In genomic region chr12:99864613-99865012, GRCm38 (mm10) we compare ENCODE assay signal across 28 mouse cellular contexts.
"Had no signal": no experiment of that assay in that cellular context is flagged by ENCODE, and none has a peak within 500 bp of the region (broad histone marks: within the 10 kb centered on the region; RNA-seq: fewer than 3 reads in every experiment).

No protein-coding gene starts in this region.

- DNase-seq: cerebellum, adult 2 months; cerebellum, adult 8-10 months; cerebellum, adult 9-10 months; cerebellum, adult 9-11 months; cerebellum, postnatal 10 days; cerebellum, postnatal 14 days; cerebellum, postnatal 25 days; cerebellum, postnatal 36 days; embryo, embryonic 11 days; forebrain, postnatal 0 days; gastrocnemius, adult 2 months; gastrocnemius, postnatal 10 days; gastrocnemius, postnatal 14 days; gastrocnemius, postnatal 25 days; gastrocnemius, postnatal 36 days; heart, adult 18-20 months; heart, adult 2 months had no signal

- H3K4me2 ChIP-seq: embryonic facial prominence, embryonic 12.5 days; embryonic facial prominence, embryonic 13.5 days; embryonic facial prominence, embryonic 15.5 days; forebrain, embryonic 12.5 days; forebrain, embryonic 13.5 days; forebrain, embryonic 15.5 days had no signal

- H3K9ac ChIP-seq: embryonic facial prominence, embryonic 12.5 days; embryonic facial prominence, embryonic 13.5 days; embryonic facial prominence, embryonic 15.5 days; forebrain, embryonic 12.5 days; forebrain, embryonic 13.5 days; forebrain, embryonic 15.5 days; forebrain, postnatal 0 days had no signal

- H3K4me1 ChIP-seq: embryonic facial prominence, embryonic 10.5 days; embryonic facial prominence, embryonic 12.5 days; embryonic facial prominence, embryonic 13.5 days; embryonic facial prominence, embryonic 15.5 days; forebrain, embryonic 10.5 days had no signal

- ATAC-seq: forebrain, embryonic 13.5 days; forebrain, embryonic 14.5 days; forebrain, embryonic 15.5 days; forebrain, embryonic 16.5 days; forebrain, postnatal 0 days had no signal

- H3K36me3 ChIP-seq: embryonic facial prominence, embryonic 10.5 days; embryonic facial prominence, embryonic 12.5 days; embryonic facial prominence, embryonic 13.5 days; embryonic facial prominence, embryonic 15.5 days; forebrain, embryonic 12.5 days; forebrain, embryonic 15.5 days had no signal

- H3K27me3 ChIP-seq: embryonic facial prominence, embryonic 12.5 days; embryonic facial prominence, embryonic 13.5 days; embryonic facial prominence, embryonic 15.5 days; forebrain, embryonic 12.5 days; forebrain, embryonic 13.5 days; forebrain, embryonic 15.5 days had no signal

- H3K4me3 ChIP-seq: embryonic facial prominence, embryonic 10.5 days; embryonic facial prominence, embryonic 12.5 days; embryonic facial prominence, embryonic 13.5 days; embryonic facial prominence, embryonic 15.5 days; erythroblast, embryonic 14.5 days; forebrain, embryonic 10.5 days; forebrain, embryonic 12.5 days; forebrain, embryonic 13.5 days; forebrain, embryonic 15.5 days; gastrocnemius, adult 2 months; heart, adult 2 months had no signal

- H3K9me3 ChIP-seq: embryonic facial prominence, embryonic 10.5 days; embryonic facial prominence, embryonic 12.5 days; embryonic facial prominence, embryonic 13.5 days; embryonic facial prominence, embryonic 15.5 days; forebrain, embryonic 10.5 days; forebrain, embryonic 12.5 days; forebrain, embryonic 13.5 days; forebrain, embryonic 15.5 days had no signal

- H3K27ac ChIP-seq: embryonic facial prominence, embryonic 10.5 days; embryonic facial prominence, embryonic 12.5 days; embryonic facial prominence, embryonic 13.5 days; embryonic facial prominence, embryonic 15.5 days; forebrain, embryonic 10.5 days; forebrain, embryonic 12.5 days; forebrain, embryonic 13.5 days; forebrain, embryonic 15.5 days; gastrocnemius, adult 2 months; heart, adult 2 months had no signal
